Mouse (Mus musculus) mouse embryonic stem cell (cell line): ENCODE data around the gene Gm42421.

Experiments used
- in situ Hi-C, 2 experiments: fragments of 300-500 bp; cut with MboI; formaldehyde crosslinking; loops; 1 replicate in 1 of 2; 3 replicates in 1 of 2; pipeline ENCODE4 v1.14.3; 2019 to 2020; ENCODE audit warnings: low sequenced_read_pairs in 2 of 2, low pct_unique_long_range_greater_than_20kb in 1 of 2, mixed read lengths in 1 of 2; ENCODE audit not compliant: unreplicated experiment in 1 of 2

Gm42421 gene

GRCm38 (mm10) chr5:143932831-143933230, 4.9 kb downstream of the Gm42421 start, which contains the start of gene Rsph10b:
Gene Rsph10b (plus strand): TSS chr5:143933035.
- in situ Hi-C loops, result no loop called here

GRCm38 (mm10) chr5:143933414-143933813, 5.4 kb downstream of the Gm42421 start:
- in situ Hi-C loops, result no loop called here

- in situ Hi-C loops, result no loop called here
Measured at GRCm38 (mm10) chr5:143933875-143934274, 5.9 kb downstream of the Gm42421 start.

GRCm38 (mm10) chr5:143936156-143936555, 8.2 kb downstream of the Gm42421 start:
- in situ Hi-C loops, result no loop called here

DNA sequence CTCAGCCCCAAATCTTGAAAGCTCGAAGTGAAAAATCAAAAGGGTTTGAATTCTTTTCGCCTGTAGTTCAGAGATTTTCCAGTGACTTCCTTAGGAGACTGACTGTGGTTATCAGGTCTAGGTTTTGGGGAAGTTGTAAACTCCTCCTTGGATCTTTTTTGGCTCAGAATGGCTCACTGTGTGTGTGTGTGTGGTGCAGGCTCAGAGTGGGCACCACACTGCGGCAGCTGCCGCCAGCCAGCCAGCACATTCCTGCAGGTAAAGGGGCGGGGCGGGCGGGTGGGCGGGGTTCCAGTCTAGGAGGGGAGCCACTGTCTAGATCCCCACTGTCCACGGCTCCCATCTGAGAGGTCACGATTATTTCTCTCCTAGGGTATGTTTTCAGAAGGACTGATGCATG, 13.6 kb downstream of the Gm42421 start:
- in situ Hi-C loops, result no loop called here

DNA sequence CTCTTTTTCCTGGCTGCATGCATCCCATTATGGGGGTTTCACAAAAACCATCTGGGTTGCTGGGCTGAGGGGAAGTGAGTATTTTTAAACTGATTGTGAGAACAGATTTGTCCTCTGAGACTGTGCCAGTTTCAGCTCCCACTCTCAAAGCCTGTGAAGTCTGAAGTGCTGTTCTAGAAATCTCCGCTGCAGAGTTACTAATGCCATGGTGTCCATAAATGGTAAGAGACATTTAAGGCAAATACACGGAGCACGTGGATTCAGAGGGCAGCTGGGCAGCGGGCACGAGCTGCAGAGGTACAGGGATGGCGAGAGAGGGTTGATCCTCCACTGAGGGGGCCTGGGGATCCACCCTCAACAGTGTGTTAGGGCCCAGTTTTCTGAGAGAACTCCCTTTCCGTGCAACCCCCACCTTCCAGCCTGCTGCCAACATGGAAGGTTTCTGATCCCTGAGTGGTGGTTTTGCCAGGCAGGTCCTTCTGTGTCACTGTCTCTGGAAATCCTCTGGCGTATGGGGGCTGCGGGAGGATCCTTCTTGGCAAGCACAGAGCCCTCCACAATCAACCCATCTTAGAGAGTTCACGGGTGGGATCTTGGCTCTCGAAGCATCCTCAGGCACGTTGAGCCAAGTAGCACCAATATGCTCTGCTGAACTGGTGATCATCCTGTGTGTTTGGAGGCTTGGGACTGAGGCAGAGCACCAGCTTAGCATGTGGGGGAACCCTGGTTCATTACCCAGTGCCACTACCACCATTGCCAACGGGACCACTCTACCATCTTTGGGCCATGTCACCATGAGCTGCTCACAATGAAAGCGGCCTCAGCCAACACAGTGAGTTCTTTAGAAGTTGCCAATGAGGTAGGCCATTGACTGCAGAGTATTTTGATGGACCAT, 15.5 kb downstream of the Gm42421 start:
- in situ Hi-C loops, result no loop called here

DNA sequence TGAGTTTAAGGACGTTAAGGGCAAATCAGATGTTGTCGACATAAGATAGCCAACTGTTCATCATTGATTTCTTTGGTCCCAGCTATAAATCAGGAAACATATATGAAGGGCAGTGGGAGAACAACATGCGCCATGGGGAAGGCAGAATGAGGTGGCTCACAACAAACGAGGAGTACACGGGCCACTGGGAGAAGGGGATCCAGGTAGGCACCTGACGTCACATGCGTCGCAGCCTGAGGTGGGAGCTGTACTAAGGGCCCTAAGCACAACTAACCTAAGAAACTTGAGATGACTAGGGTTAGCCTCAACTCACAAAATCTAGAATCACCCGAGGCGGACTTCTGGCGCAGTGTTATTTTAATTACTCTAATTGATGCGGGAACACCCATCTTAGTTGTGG, 20.4 kb downstream of the Gm42421 start:
- in situ Hi-C loops, result no loop called here

- in situ Hi-C loops, result no loop called here
Measured at GRCm38 (mm10) chr5:143950016-143950415, 22.0 kb downstream of the Gm42421 start.

DNA sequence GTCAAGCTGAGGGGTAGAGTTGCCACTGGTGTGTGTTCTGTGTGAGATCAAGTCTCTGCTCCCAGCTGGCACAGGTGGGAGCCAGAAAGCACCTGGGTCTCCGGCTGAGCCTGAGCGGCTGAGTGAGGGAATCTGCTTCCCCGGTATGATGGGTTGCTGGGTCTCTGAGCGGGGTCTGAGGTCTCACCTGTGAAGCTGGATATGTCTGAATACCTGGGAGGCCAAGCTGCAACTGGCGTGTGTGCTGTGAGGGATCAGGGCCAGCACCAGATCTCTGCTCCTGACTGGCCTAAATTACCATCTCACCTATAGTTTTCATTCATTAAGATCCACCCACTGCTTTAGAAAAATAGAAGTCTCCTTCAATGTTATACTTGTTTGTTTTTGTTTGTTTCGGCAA, 29.1 kb downstream of the Gm42421 start:
- in situ Hi-C loops, result no loop called here

GRCm38 (mm10) chr5:143959551-143959950, 31.6 kb downstream of the Gm42421 start:
- in situ Hi-C loops, result no loop called here

- in situ Hi-C loops, result no loop called here
Measured at GRCm38 (mm10) chr5:143961176-143961575, 33.2 kb downstream of the Gm42421 start.

DNA sequence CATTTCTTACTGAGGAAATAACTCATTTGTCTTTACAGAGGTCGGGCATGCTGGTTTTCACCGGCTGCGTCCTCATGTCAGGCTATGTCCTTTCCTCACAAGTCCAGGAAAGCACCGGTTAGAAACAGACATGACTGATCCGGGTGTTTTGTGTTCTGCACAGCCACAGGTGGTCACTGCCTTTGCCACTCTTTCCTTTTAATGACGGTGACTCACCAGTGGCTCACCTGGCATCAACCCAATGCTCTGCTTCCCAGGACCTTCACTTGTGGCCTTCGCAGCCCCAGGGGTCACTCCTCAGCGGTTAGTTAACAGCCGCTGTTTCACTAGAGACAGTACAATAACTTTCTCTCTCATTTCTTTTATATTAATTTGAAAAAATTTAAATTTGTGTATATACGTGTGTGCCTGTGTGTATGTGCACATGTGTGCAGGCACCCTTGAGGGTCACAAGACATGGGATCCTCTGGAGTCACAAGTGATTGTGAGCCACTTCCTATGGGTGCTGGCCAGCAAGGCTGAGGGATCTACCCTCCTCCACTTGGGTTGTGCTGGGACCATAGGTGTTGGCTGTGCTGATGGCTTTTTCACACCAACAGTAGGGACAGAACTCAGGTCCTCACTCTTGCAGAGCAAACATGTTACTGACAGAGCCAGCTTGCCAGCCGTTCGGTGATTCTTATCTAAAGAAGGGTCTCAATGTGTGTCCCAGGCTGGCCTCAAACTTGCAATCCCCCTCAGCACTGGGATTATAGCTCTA, 37.8 kb downstream of the Gm42421 start:
- in situ Hi-C loops, result no loop called here

DNA sequence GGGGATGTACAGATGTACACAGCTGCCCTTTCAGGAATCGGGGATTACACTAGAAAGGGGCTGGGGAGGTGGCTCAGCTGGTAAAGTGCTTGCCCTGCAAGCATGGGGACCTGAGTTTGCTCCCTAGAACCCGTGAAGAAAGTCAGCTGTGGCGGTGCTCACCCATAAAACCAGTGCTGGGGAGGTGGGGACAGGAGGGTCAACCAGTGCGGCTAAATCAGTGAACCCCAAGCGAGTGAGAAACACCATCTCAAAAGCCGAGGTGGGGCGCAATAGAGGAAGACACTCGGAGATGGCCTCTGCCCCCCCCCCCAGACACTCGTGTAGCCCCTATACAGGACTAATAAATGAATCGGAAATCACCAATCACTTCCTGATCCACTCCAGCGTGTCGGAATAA, 38.7 kb downstream of the Gm42421 start:
- in situ Hi-C loops, result no loop called here

- in situ Hi-C loops, result no loop called here
Measured at GRCm38 (mm10) chr5:143972628-143973027, 44.7 kb downstream of the Gm42421 start.

DNA sequence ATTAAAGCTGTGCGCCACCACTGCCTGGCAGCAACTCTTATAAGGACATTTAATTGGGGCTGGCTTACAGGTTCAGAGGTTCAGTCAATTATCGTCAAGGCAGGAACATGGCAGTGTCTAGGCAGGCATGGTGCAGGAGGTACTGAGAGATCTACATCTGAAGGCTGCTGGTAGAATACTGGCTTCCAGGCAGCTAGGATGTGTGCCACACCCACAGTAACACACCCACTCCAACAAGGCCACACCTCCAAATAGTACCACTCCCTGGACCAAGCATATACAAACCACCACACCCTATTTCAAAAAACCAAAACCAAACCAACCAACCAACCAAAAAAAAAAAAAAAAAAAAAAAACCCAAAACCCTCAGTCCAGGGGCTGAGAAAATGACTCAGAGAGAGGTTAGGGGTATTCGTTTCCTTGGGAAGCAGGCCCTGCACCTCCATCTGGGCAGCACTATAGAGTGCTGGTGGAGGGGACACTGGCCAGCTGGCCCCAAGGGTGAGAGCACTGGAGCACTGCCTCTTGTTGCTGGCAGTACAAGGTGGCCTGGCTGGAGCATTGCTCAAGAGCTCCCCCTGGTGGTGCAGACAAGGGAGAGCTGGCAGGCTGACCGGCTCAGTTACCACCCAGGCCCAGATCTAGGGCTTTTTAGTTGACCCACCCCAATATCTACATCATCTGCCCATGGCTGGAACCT, 47.1 kb downstream of the Gm42421 start:
- in situ Hi-C loops, result no loop called here

- in situ Hi-C loops, result no loop called here
Measured at GRCm38 (mm10) chr5:143975631-143975933, 47.6 kb downstream of the Gm42421 start.

DNA sequence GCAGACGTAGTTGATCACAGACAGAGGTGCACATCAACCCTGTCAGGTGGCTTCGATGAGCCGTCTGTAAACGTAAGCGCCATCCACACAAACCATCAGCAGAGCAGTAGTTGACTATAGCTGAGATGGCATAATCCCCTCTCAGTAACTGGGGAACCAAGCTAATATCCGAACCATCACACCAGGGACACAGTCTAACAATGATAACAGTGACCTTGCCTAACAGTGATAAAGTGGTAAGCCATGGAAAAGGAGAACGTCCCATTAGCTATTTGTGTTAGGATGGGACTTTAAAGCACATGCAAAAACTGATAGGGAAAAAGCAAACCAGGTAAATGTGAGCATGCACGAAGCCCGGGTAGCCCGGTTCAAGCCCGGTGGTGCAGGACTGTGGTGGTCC, 48.3 kb downstream of the Gm42421 start:
- in situ Hi-C loops, result no loop called here

DNA sequence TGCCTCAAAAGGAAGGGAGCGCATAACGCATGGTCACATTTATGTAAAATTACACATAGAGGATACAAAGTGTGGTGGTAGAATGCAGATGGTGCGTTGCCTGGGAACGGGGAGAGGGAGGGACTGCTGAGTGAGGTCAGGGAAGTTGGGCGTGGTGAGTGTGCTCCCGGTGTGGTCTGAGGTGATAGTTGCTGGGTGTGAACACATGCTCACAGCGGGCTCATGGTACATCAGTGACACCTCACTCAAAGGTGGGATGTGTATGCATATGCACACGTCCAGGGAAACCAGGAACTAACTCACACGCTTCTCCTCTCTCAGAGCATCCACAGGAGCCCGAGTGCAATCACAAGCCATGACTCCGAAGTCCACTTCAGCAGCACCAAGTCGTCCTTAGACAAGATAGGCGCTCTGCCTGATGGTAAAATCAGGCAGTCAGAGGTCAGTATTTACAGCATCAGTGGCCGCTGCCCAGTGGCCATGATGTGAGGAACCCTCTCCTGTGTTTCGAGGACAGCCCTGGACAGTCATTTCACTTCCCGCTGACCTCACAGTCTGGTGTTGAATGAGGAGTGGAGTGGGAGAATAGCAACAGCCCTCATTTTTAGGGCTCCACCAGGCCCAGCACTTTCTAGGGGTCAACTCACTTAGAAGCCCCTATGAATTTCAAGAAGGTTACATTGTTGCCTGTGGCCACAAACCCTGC, 48.9 kb downstream of the Gm42421 start:
- in situ Hi-C loops, result no loop called here

- in situ Hi-C loops, result no loop called here
Measured at GRCm38 (mm10) chr5:143980858-143981257, 52.9 kb downstream of the Gm42421 start.
